Mouse (Mus musculus) small intestine, adult 2 months (tissue): ENCODE results near the gene Tssk3.

ENCODE experiments used
- CTCF ChIP-seq: fragments of 200-500 bp; IDR thresholded peaks from 2 replicates; pipeline ENCODE4 v1.5.1; 2012; ENCODE audit warnings: low read depth, mild to moderate bottlenecking, control low read depth, inconsistent platforms, low read length, moderate library complexity, mixed read lengths; ENCODE audit not compliant: insufficient replicate concordance, insufficient read length; ENCODE audit errors: extremely low read depth
- POLR2A ChIP-seq: fragments of 200-500 bp; IDR thresholded peaks from 2 replicates; pipeline ENCODE4 v1.6.1; 2012; ENCODE audit warnings: low read depth, mild to moderate bottlenecking, control low read depth, inconsistent platforms, low read length, moderate library complexity

DNA sequence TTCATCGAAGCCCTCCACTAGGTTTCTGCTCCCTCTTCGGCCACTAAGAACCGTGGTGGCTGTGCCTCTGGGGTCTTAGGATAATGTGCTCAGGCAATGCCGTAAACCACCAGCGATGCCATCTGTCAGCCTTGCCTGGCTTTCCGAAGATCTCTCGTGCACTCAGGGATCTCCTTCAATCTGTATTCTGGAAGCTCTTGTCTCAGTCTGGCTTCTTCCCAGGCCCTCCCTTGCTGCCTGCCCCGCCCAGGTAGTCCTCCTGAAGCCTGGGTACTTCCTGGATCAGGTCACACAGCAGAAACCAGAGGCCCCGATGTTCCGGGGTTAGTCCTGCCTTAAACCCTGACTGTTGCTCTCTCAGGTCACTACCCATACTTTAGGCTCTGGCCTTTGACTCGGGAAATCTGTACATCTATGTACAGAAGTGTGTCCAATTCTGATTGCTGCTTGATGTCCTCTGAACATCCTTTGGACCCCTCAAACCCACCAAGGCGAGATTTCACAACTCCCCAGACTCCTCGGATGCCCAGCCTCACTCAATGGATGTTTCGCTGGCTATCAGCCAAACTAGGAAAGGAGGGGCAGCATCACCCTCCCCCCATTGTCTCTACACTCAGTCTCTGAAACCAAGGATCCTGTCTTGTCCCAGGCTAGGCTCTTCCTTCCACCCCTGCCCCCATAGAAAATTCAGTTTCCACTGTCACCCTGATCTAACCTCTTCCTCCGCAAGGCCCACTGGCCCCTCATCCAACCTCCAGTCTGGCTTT, 18.2 kb upstream of the Tssk3 start:
- TF ChIP-seq POLR2A (no peak; the same call in 1 of the 2 replicates), CTCF (no peak)
